Mouse (Mus musculus): ENCODE data around the gene Acp7.

Acp7 gene

GRCm38 (mm10) chr7:28605951-28606350, 25.2 kb downstream of the Acp7 start:
- in situ Hi-C loops (cut with MboI; ENCODE audit: low pct_unique_long_range_greater_than_20kb in 1 of 2, low sequenced_read_pairs in 2 of 2, unreplicated experiment in 1 of 2), result loop anchor here in 1 of 2 experiments (5.0 to 25.0 kb wide), 2 partner anchors 121 to 169 kb away; partner anchors contain the start of gene Gmfg

DNA sequence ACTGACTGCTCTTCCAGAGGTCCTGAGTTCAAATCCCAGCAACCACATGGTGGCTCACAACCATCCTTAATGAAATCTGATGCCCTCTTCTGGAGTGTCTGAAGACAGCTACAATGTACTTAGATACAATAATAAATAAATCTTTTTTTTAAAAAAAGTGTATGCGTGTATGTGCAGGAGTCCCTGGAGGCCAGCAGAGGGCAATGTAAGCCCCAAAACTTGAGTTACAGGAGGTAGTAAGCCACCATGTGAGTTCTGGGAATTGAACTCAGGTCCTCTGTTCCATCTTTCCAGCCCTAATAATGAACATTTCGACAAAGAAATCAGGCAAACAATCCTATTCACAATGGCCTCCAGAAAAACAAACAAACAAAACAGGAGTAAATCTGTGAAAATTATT, 27.3 kb downstream of the Acp7 start:
- in situ Hi-C loops (cut with MboI; ENCODE audit: low pct_unique_long_range_greater_than_20kb in 1 of 2, low sequenced_read_pairs in 2 of 2, unreplicated experiment in 1 of 2), result loop anchor here in 1 of 2 experiments (25.0 kb wide), 1 partner anchor 166 kb away; the partner anchor contains the start of gene Gmfg

GRCm38 (mm10) chr7:28603136-28603535, 28.0 kb downstream of the Acp7 start:
- in situ Hi-C loops (cut with MboI; ENCODE audit: low pct_unique_long_range_greater_than_20kb in 1 of 2, low sequenced_read_pairs in 2 of 2, unreplicated experiment in 1 of 2), result loop anchor here in 1 of 2 experiments (25.0 kb wide), 1 partner anchor 166 kb away; the partner anchor contains the start of gene Gmfg

GRCm38 (mm10) chr7:28601668-28602067, 29.5 kb downstream of the Acp7 start:
- in situ Hi-C loops (cut with MboI; ENCODE audit: low pct_unique_long_range_greater_than_20kb in 1 of 2, low sequenced_read_pairs in 2 of 2, unreplicated experiment in 1 of 2), result loop anchor here in 1 of 2 experiments (25.0 kb wide), 1 partner anchor 164 kb away; the partner anchor contains the start of gene Gmfg

- in situ Hi-C loops (cut with MboI; ENCODE audit: low pct_unique_long_range_greater_than_20kb in 1 of 2, low sequenced_read_pairs in 2 of 2, unreplicated experiment in 1 of 2), result loop anchor here in 1 of 2 experiments (25.0 kb wide), 1 partner anchor 164 kb away; the partner anchor contains the start of gene Gmfg
Observed at GRCm38 (mm10) chr7:28601029-28601428, 30.1 kb downstream of the Acp7 start.

DNA sequence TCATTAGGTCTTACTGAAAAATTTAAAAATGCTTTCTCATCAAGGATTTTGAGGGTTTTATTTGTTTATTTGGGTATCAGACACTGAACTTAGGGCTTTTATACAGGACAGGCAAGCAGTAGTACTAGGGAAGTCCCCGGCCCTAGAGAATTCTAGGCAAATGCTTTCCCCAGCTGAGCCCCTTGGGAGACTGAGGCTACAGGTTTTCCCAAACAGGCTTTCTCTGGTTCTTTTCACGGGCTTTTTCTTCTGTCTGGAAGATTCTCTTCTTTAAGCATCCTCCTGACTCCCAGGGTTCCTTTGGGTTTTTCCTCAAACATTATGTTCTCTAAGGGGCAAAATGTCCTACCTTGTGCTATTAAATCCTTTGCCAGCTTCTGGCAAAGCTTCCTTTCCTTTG, 32.2 kb downstream of the Acp7 start:
- in situ Hi-C loops (cut with MboI; ENCODE audit: low pct_unique_long_range_greater_than_20kb in 1 of 2, low sequenced_read_pairs in 2 of 2, unreplicated experiment in 1 of 2), result no loop called here

GRCm38 (mm10) chr7:28597642-28598446, 33.3 kb downstream of the Acp7 start, which contains the start of the genes Samd4b and Pak4:
TSS of gene Samd4b (minus strand) at chr7:28598144.
TSS of gene Pak4 (minus strand) at chr7:28598185.
- in situ Hi-C loops (cut with MboI; ENCODE audit: low pct_unique_long_range_greater_than_20kb in 1 of 2, low sequenced_read_pairs in 2 of 2, unreplicated experiment in 1 of 2), result no loop called here

DNA sequence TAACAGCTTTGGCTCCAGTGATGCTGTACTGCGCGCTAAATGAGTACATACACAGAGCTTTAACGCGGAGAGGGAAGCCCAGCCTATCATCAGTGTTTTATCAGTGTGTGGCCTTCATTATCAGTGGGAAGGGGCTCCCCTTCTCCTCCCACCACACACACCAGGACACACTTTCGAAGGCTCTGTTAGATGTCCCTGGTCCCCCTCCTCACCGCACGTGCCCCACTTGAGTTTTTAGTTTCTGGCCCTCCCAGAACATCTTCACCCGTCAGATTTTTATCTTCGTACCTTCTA, 33.9 kb downstream of the Acp7 start:
- in situ Hi-C loops (cut with MboI; ENCODE audit: low pct_unique_long_range_greater_than_20kb in 1 of 2, low sequenced_read_pairs in 2 of 2, unreplicated experiment in 1 of 2), result no loop called here

DNA sequence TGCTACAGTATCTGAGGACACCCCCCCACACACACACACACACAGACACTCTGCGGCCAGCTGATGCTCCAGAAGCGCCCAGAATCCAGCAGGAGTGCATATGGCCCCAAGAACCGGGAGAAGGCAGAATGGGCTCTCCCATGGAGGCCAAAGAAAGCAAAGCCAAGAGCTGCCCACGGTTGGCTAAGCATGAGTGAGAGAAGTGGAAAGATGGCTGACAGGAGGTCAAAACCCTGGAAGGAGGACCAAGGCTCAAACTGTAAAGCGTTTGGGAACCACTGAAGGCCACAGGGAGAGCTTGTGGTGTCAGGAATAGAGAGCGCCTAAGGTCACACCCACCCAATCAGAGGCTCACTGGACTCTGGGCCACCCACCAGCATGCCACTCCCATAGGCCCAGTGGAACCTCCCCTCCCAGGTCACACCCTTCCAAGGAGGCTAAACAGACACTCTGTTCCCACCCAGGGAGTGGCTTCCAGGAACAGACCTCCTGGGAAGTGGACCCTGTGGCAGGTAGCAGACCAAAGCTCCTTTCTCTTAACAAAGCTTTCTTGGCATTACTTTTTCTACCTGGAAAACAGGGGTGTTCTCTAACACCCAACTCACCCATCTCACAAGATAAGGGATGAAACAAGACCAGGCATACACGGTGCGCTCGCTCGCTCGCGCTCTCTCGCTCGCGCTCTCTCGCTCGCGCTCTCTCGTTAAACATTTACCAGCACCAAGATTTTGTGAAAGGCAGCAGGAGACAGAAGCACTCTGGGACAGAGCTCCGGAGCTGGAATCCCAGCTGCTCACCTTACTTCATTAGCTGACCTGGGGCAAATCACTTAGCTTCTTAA, 34.5 kb downstream of the Acp7 start:
- in situ Hi-C loops (cut with MboI; ENCODE audit: low pct_unique_long_range_greater_than_20kb in 1 of 2, low sequenced_read_pairs in 2 of 2, unreplicated experiment in 1 of 2), result no loop called here

DNA sequence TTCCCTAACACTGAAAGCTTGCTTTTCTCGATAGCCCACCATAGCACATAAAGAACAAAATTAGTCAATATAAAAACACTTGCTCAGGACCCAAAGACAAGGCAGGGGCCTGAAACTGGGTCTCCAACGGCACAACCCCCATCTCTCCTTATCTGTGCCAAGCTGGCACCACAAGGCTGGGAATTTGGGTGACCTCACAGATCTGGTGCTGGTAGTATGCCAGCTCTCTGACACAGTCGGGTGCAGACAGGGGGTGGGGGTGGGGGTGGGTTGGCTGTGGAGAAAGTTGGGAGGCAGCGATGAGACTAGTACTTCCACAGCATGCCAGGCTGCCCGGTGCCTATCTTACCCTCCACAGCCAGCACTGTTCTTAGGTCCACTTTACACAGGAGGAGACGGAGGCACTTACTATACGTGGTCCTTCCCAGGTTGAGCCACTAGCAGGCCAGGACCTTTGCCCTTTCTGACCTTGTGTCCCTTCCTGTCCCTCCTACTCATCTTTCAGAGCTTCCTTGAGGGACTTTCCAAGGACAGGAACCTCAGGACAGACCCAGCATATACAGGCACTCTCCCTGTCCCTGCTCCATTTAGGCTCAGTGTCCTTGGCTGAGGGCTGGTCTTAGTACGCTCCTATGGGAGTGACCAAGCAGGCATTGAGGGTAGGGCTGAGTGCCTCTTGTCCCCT, 35.2 kb downstream of the Acp7 start:
- in situ Hi-C loops (cut with MboI; ENCODE audit: low pct_unique_long_range_greater_than_20kb in 1 of 2, low sequenced_read_pairs in 2 of 2, unreplicated experiment in 1 of 2), result no loop called here

DNA sequence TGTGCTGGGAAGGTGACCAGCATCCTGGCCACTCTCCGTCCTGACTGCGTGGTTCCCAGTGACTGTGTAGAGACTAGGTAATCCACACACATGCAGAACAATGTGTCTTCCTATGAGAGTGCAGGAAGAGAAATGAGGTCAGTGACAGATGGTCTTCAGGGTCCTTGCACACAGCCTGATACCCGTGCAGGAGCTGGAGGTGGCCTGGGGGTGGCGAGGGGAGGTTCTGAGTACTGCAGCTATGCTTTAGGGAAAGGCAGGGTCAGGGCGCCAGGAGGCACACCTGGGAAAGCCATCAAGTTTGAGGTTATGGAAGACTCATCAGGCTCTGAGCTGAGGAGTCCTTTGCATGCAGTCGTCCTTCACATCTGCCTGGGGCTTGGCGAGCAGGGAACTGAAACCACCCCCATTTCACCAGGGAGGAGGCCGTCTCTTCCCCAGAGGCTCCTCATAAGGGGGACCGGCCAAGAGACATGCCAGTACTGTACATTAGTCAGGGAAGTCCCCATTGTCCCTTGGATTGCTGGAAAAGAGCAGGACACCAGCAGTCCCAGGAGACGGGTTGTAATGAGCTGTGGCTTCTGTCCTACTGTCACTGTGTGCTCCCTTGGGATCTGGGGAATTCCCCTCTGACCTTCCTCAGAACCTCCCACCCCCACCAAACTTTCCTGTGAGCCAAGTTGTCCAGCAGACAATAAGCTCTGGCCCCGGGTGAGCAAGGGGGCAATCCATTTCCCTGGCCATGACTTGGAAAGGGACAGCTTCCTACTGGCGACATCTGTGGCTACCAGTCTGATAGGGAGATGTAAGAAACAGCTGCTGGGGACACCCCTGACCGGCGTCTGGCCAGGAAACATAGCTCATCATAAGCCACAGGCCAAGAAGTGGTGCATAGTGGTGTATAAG, 37.7 kb downstream of the Acp7 start:
- in situ Hi-C loops (cut with MboI; ENCODE audit: low pct_unique_long_range_greater_than_20kb in 1 of 2, low sequenced_read_pairs in 2 of 2, unreplicated experiment in 1 of 2), result loop anchor here in 1 of 2 experiments (5.0 kb wide), 1 partner anchor 106 kb away; no protein-coding TSS in a partner anchor

- in situ Hi-C loops (cut with MboI; ENCODE audit: low pct_unique_long_range_greater_than_20kb in 1 of 2, low sequenced_read_pairs in 2 of 2, unreplicated experiment in 1 of 2), result loop anchor here in 1 of 2 experiments (5.0 kb wide), 1 partner anchor 105 kb away; no protein-coding TSS in a partner anchor
Observed at GRCm38 (mm10) chr7:28591862-28592261, 39.3 kb downstream of the Acp7 start.

GRCm38 (mm10) chr7:28587644-28588043, 43.5 kb downstream of the Acp7 start:
- in situ Hi-C loops (cut with MboI; ENCODE audit: low pct_unique_long_range_greater_than_20kb in 1 of 2, low sequenced_read_pairs in 2 of 2, unreplicated experiment in 1 of 2), result no loop called here

DNA sequence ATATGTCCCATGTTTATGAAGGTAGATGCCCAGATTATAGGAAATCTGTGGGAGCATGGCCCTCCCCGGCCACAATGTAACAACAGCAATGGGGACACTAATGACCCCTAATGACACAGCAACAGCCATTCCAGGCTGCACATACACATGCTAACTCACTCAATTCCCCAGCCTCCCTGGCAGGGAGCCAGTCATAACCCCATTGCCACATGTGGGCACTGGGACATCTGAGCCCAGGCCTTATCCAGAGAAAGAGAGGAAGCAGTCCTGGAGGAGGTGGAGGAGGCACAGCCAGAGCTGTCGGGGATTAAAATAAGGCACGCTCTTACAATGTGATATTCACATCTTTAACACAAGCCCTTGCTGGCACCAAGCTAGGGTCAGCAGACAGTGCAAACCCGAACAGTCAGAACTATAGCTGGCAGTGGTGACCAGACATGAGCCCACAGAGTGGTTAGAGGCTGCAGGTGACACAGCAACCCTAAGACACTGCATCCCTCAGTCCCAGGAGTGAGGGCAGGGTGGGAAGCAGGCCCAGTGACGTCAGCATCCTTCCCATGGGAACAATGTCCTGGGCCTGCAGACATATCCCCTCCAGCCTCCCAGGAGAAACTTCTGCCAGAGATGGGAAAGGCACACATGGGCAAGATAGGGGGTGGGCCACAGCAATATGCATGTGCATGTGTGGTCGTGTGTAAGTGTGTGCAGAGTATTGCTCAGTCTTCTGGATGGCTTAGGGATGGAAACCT, 44.3 kb downstream of the Acp7 start:
- in situ Hi-C loops (cut with MboI; ENCODE audit: low pct_unique_long_range_greater_than_20kb in 1 of 2, low sequenced_read_pairs in 2 of 2, unreplicated experiment in 1 of 2), result no loop called here

DNA sequence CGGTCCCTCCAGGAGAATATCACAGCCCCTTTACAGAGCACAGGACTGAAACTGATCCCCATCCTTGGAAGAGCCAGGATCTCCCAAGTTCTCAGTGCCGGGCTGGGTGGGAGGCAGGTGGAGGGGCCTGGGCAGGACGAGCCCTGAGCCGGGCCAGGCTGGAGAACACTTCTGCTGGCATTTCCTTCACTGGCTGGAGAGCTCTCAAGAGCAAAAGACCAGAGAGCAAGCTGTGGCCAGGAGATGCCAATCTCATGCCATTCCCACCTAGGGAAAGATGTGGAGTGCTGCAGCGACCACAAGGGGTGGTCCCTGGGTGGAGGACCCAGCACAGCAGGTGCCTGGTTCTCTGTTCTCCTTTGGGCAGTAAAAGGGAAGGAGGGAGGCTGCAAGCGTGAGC, 46.1 kb downstream of the Acp7 start:
- in situ Hi-C loops (cut with MboI; ENCODE audit: low pct_unique_long_range_greater_than_20kb in 1 of 2, low sequenced_read_pairs in 2 of 2, unreplicated experiment in 1 of 2), result no loop called here

- in situ Hi-C loops (cut with MboI; ENCODE audit: low pct_unique_long_range_greater_than_20kb in 1 of 2, low sequenced_read_pairs in 2 of 2, unreplicated experiment in 1 of 2), result no loop called here
Observed at GRCm38 (mm10) chr7:28584468-28584867, 46.7 kb downstream of the Acp7 start.

Data from mouse embryonic stem cell (cell line).